Mouse (Mus musculus) heart, adult 2 months (tissue): ENCODE results near the gene Ufd1. TPM values are rescaled to one million over a fixed set of nuclear protein-coding genes. Genes with fewer than 3 reads are reported as not detected.

Experiments used
- DNase-seq, 2 experiments: peaks; one replicate each; pipeline ENCODE4 v3.0.0; 2021
- H3K27ac ChIP-seq: fragments of 200-600 bp; 2 replicates; pipeline ENCODE4 v1.8.1; 2022
- H3K27me3 ChIP-seq: fragments of 200-500 bp; 2 replicates; pipeline ENCODE4 v1.6.1; 2012; ENCODE audit warnings: mild to moderate bottlenecking, low read length, inconsistent platforms, mixed read lengths; ENCODE audit not compliant: control insufficient read depth, insufficient read depth
- H3K36me3 ChIP-seq: fragments of 200-500 bp; 2 replicates; pipeline ENCODE4 v1.6.1; 2012; ENCODE audit warnings: low read length, inconsistent platforms; ENCODE audit not compliant: control insufficient read depth, insufficient read depth
- H3K4me1 ChIP-seq: fragments of 200-500 bp; 2 replicates; pipeline ENCODE4 v1.6.1; 2011; ENCODE audit warnings: low read length; ENCODE audit not compliant: control insufficient read depth, insufficient read depth
- H3K4me3 ChIP-seq: fragments of 200-600 bp; 2 replicates; pipeline ENCODE4 v1.8.1; 2022
- H3K79me2 ChIP-seq: fragments of 200-500 bp; replicated peaks from 2 replicates; pipeline ENCODE4 v1.6.1; 2012; ENCODE audit warnings: mild to moderate bottlenecking, inconsistent platforms, low read length, moderate library complexity, mixed read lengths; ENCODE audit not compliant: control insufficient read depth, insufficient read depth
- H3K9ac ChIP-seq: fragments of 200-500 bp; 2 replicates; pipeline ENCODE4 v1.6.1; 2012; ENCODE audit warnings: low read depth, mild to moderate bottlenecking, control low read depth, inconsistent platforms, low read length, mixed read lengths
- CTCF ChIP-seq: fragments of 200-600 bp; IDR thresholded peaks from 2 replicates; pipeline ENCODE4 v1.8.1; 2022; ENCODE audit warnings: antibody characterized with exemption, mild to moderate bottlenecking, moderate library complexity
- EP300 ChIP-seq: fragments of 200-500 bp; IDR thresholded peaks from 2 replicates; pipeline ENCODE4 v1.6.1; 2011; ENCODE audit warnings: low read depth, low read length, control low read depth; ENCODE audit not compliant: insufficient read depth
- POLR2A ChIP-seq: fragments of 200-500 bp; IDR thresholded peaks from 2 replicates; pipeline ENCODE4 v1.6.1; 2011; ENCODE audit warnings: mild to moderate bottlenecking, low read depth, low read length, control low read depth; ENCODE audit not compliant: insufficient read depth
- WGBS: fragments of 180-500 bp; shearing (Covaris S2); methylation state at CpG from one replicate; pipeline ENCODE4 v1.1.7; 2018; 5-methylcytosine and 5-hydroxymethylcytosine counted together
- intact Hi-C: fragments of 180-260 bp; cut with DNase I; formaldehyde crosslinking; loops from one replicate; pipeline ENCODE4 v1.15.1; 2025
- polyA plus RNA-seq: library from polyadenylated mRNA; depleted of rRNA; stranded (reverse); fragments of >200 nt; gene quantifications from 2 replicates; pipeline ENCODE4 v1.2.3, GENCODE M21; 2012
- total RNA-seq, 2 experiments: library from RNA; stranded (reverse); gene quantifications; 2 replicates each; pipeline ENCODE4 v1.2.3; 2021

Ufd1 gene
- total and polyA plus RNA-seq, 3 experiments, result 30.3 to 48.5 (median 45.4) TPM

GRCm38 (mm10) chr16:18798151-18798550 is 13.4 kb upstream of the Ufd1 start:
- no peaks in the 10 kb centered on the region for H3K79me2 ChIP-seq
- no peak for DNase-seq
- intact Hi-C loops, result loop anchor here (2.0 to 5.0 kb wide), 2 partner anchors 21 to 171 kb away; partner anchors contain the start of genes Cldn5, Gm49601 and Sept5
- H3K9ac ChIP-seq, result no peak overlapping the region
- TF ChIP-seq CTCF (no peak), EP300 (no peak), POLR2A (no peak)
- H3K4me3 ChIP-seq, result no peak overlapping the region
- WGBS, result 92% methylated on average over 5 of the region's 5 CpGs
- H3K27me3 ChIP-seq, result no peaks in the 10 kb centered on the region
- no peaks in the 10 kb centered on the region for H3K36me3 ChIP-seq
- H3K4me1 ChIP-seq, result no peaks in the 10 kb centered on the region; the same call in 1 of the 2 replicates
- H3K27ac ChIP-seq, result no peak overlapping the region

GRCm38 (mm10) chr16:18798841-18799240 is 12.7 kb upstream of the Ufd1 start:
- Histone ChIP-seq H3K79me2 (no peaks in the 10 kb centered on the region), H3K36me3 (no peaks in the 10 kb centered on the region), H3K27me3 (no peaks in the 10 kb centered on the region), H3K4me1 (no peaks in the 10 kb centered on the region; the same call in 1 of the 2 replicates), H3K4me3 (no peak overlapping the region), H3K27ac (no peak overlapping the region), H3K9ac (no peak overlapping the region)
- peak; percentile 43 to 73 for DNase-seq
- peak; percentile 98 for TF ChIP-seq CTCF
- no peak for TF ChIP-seq POLR2A
- TF ChIP-seq EP300, result peak; percentile 86
- intact Hi-C loops, result loop anchor here (1.0 to 5.0 kb wide), 3 partner anchors 22 to 172 kb away; partner anchors contain the start of genes Cldn5, Gm49601 and Sept5
- WGBS, result 64% methylated on average over 2 of the region's 2 CpGs

- Histone ChIP-seq H3K36me3 (no peaks in the 10 kb centered on the region), H3K9ac (no peak overlapping the region), H3K4me3 (no peak overlapping the region), H3K27me3 (no peaks in the 10 kb centered on the region), H3K4me1 (no peaks in the 10 kb centered on the region), H3K79me2 (no peaks in the 10 kb centered on the region), H3K27ac (no peak overlapping the region)
- intact Hi-C loops, result no loop called here
- DNase-seq, result no peak
- TF ChIP-seq EP300 (no peak), POLR2A (no peak), CTCF (no peak)
- 97% methylated on average over 2 of the region's 2 CpGs for WGBS
These were observed 5.8 kb upstream of the Ufd1 start for GRCm38 (mm10) chr16:18805746-18806145.

- Histone ChIP-seq H3K4me3 (no peak overlapping the region), H3K27me3 (no peaks in the 10 kb centered on the region), H3K79me2 (peaks cover 2% of the 10 kb centered on the region; the same call in 1 of the 2 replicates), H3K9ac (no peak overlapping the region), H3K4me1 (no peaks in the 10 kb centered on the region), H3K36me3 (no peaks in the 10 kb centered on the region), H3K27ac (no peak overlapping the region)
- WGBS, result 90% methylated on average over 5 of the region's 5 CpGs
- DNase-seq, result no peak
- intact Hi-C loops, result no loop called here
- TF ChIP-seq EP300 (no peak), POLR2A (no peak), CTCF (no peak)
These were observed 2.6 kb upstream of the Ufd1 start for GRCm38 (mm10) chr16:18809001-18809400.

GRCm38 (mm10) chr16:18811032-18811431 is 547 bp upstream of the Ufd1 start:
- Histone ChIP-seq H3K4me1 (no peaks in the 10 kb centered on the region), H3K36me3 (no peaks in the 10 kb centered on the region), H3K27ac (peak overlapping the region; percentile 94), H3K27me3 (no peaks in the 10 kb centered on the region), H3K79me2 (peaks cover 2% of the 10 kb centered on the region; the same call in 1 of the 2 replicates), H3K4me3 (peak overlapping the region; percentile 84), H3K9ac (no peak overlapping the region)
- no peak for TF ChIP-seq EP300
- TF ChIP-seq POLR2A, result no peak
- no peak for TF ChIP-seq CTCF
- 5% methylated on average over 5 of the region's 5 CpGs for WGBS
- DNase-seq, result no peak
- intact Hi-C loops, result loop anchor here (2.0 to 10.0 kb wide), 4 partner anchors 66 to 566 kb away; partner anchors contain the start of genes Gm49601, Gnb1l, Hira and Mrpl40

GRCm38 (mm10) chr16:18812385-18812910 is 869 bp downstream of the Ufd1 start:
- Histone ChIP-seq H3K36me3 (no peaks in the 10 kb centered on the region), H3K27ac (peak overlapping the region; percentile 94), H3K9ac (peak overlapping the region; percentile 87), H3K4me1 (no peaks in the 10 kb centered on the region), H3K4me3 (peak overlapping the region; percentile 84), H3K27me3 (no peaks in the 10 kb centered on the region), H3K79me2 (peaks cover 2% of the 10 kb centered on the region; the same call in 1 of the 2 replicates)
- TF ChIP-seq POLR2A, result no peak; the same call in 1 of the 2 replicates
- 0 out of 2 replicates have a peak, but pooled peaks have one; percentile 2 for TF ChIP-seq CTCF
- no peak for DNase-seq
- intact Hi-C loops, result loop anchor here (5.0 to 10.0 kb wide), 3 partner anchors 185 to 568 kb away; partner anchors contain the start of genes Gm49601, Gnb1l, Ranbp1 and Rtl10
- under 1% methylated on average over 31 of the region's 31 CpGs for WGBS
